Mouse (Mus musculus): ENCODE measurements around the gene Atxn1. TPM values are rescaled to one million over a fixed set of nuclear protein-coding genes. Genes with fewer than 3 reads are reported as not detected.

The Atxn1 gene
- total RNA-seq, 4 experiments from 2014 or later = 123 to 159 (median 132) TPM

GRCm38 (mm10) chr13:45499906-45500305 lies 464.9 kb downstream of the Atxn1 start:
- DNase-seq (ENCODE audit: low spot score in 2 of 2) = no peak

Data from layer of hippocampus, adult 8-10 months (tissue).